Mouse (Mus musculus) yolk sac, embryonic 10.5 days (tissue): ENCODE measurements at regions not wholly inside any gene's neighbourhood (a gene's known extent, or its start where the extent isn't known, plus 50 kb on each side); places are given as distances from the start of the nearest gene placed in this dataset.
"Not testable (repeated sequence)": the region's sequence is repeated elsewhere in the genome, so short reads cannot be mapped to it uniquely, and the experiment has no call there.

Experiments used
- DNase-seq: peaks from one replicate; pipeline ENCODE4 v3.0.0-alpha.2; 2017; ENCODE audit warnings: low spot score

GRCm38 (mm10) chr3:33440905-33441304 is 297.9 kb upstream of the Pex5l start:
- DNase-seq = no peak

- DNase-seq = no peak
Observed at GRCm38 (mm10) chr3:33440500-33440899, 297.5 kb upstream of the Pex5l start.

GRCm38 (mm10) chr3:33416922-33417321 is 273.9 kb upstream of the Pex5l start:
- DNase-seq = no peak

GRCm38 (mm10) chr3:33416321-33416720 is 273.3 kb upstream of the Pex5l start:
- no peak for DNase-seq

GRCm38 (mm10) chr3:33401904-33402303 is 258.9 kb upstream of the Pex5l start:
- DNase-seq = no peak

- DNase-seq = no peak
Observed at GRCm38 (mm10) chr3:33399321-33399720, 256.3 kb upstream of the Pex5l start.

- no peak for DNase-seq
Observed at GRCm38 (mm10) chr3:33398326-33398725, 255.3 kb upstream of the Pex5l start.

GRCm38 (mm10) chr3:33397217-33397616 is 254.2 kb upstream of the Pex5l start:
- DNase-seq = no peak

GRCm38 (mm10) chr3:33392541-33392822 is 249.4 kb upstream of the Pex5l start:
- no peak for DNase-seq

GRCm38 (mm10) chr3:33391765-33392540 is 248.9 kb upstream of the Pex5l start:
- no peak for DNase-seq

GRCm38 (mm10) chr3:33388171-33388570 is 245.1 kb upstream of the Pex5l start:
- DNase-seq = no peak

- no peak for DNase-seq
Observed at GRCm38 (mm10) chr3:33383622-33384021, 240.6 kb upstream of the Pex5l start.

GRCm38 (mm10) chr3:33379604-33380003 is 236.6 kb upstream of the Pex5l start:
- DNase-seq = no peak

- no peak for DNase-seq
Observed at GRCm38 (mm10) chr3:33375161-33375560, 232.1 kb upstream of the Pex5l start.

- no peak for DNase-seq
Observed at GRCm38 (mm10) chr3:33372806-33373205, 229.8 kb upstream of the Pex5l start.

- DNase-seq = no peak
Observed at GRCm38 (mm10) chr3:33363521-33363920, 220.5 kb upstream of the Pex5l start.

GRCm38 (mm10) chr3:33360030-33360429 is 217.0 kb upstream of the Pex5l start:
- no peak for DNase-seq

GRCm38 (mm10) chr3:33353860-33354259 is 210.8 kb upstream of the Pex5l start:
- no peak for DNase-seq

GRCm38 (mm10) chr3:33350986-33351385 is 207.9 kb upstream of the Pex5l start:
- no peak for DNase-seq

- DNase-seq = no peak
Observed at GRCm38 (mm10) chr3:33334056-33334455, 191.0 kb upstream of the Pex5l start.

- DNase-seq = not testable (repeated sequence)
Observed at GRCm38 (mm10) chr3:33317691-33318090, 174.6 kb upstream of the Pex5l start.

- DNase-seq = no peak
Observed at GRCm38 (mm10) chr3:33312230-33312825, 169.3 kb upstream of the Pex5l start.

GRCm38 (mm10) chr3:33308212-33308611 is 165.2 kb upstream of the Pex5l start:
- DNase-seq = no peak

GRCm38 (mm10) chr3:33306169-33306568 is 163.1 kb upstream of the Pex5l start:
- no peak for DNase-seq
